Mouse (Mus musculus): ENCODE results near the gene Anxa11.
"Not testable (repeated sequence)": the region's sequence is repeated elsewhere in the genome, so short reads cannot be mapped to it uniquely, and the experiment has no call there.

The Anxa11 gene

DNA sequence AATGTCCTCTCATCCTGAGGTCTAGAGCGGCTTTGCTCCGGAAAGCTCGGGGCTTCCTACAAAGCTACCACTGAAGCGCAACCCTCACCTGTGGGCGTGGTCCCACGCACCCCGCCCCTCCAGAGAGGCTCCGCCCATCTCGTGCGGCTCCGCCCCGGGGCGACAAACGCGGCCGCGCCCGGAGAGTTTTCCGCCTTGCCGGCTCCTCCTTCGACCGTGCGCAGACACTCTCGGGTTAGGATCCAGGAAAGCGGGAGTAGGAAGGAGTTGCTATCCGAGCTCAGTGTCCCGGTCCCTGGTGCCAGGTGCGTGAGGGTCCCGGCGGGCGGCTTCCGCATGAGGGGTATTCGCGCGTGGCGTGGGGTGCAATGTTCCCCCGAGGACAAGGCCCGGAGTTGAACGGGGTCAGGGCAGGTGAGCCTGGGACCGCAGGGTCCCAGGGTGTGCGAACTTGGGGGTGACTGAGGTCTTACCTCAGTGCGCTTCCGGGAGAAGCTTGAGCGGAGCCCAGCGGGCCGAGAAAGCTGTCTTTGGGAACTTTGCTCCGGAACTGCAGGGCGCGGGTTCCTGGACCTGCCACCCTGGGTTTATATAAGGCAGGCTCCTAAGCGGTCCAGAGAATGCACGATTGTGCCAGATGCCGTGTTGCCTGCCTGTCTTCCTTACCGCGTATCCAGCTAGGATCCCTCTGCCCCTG lies at the start of gene Anxa11:
Gene Anxa11, plus strand, starts transcription at position 166 of the 697 bp plus-strand sequence.
- peak; percentile 88 for DNase-seq

DNA sequence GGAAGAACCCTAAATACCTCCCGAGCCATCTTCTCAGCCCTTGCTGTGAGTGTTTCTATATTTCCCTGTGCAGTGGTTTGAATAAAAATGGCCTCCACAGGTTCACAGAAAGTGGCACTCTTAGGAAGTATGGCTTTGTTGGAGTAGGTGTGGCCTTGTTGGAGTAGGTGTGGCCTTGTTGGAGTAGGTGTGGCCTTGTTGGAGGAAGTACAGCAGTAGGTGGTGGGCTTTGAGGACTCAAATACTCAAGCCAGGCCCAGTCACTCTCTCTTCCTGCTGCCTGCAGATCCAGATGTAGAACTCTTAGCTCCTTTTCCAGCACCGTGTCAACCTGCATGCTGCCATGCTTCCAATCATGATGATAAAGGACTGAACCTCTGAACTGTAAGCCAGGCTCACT lies 47.6 kb upstream of the Anxa11 start:
- DNase-seq: no peak

DNA sequence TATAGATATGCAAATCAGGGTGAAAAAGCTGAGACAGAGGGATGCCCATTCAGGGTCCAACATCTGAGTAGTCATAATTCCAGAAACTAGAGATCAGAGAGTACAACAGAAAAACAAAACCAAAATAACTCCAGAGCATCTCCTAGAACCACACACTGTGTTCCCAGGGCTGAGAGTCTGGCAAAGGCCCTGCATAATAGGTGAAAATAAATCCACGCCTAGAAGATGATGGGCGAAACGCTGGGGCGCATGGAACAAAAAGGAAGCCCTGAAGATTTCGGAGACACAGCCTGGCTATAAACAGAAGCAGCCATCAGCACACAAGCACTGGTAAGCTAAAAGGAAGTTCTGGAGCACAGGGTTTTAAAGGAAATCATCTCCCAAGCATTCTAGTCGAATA lies 46.9 kb upstream of the Anxa11 start:
- DNase-seq: no peak

DNA sequence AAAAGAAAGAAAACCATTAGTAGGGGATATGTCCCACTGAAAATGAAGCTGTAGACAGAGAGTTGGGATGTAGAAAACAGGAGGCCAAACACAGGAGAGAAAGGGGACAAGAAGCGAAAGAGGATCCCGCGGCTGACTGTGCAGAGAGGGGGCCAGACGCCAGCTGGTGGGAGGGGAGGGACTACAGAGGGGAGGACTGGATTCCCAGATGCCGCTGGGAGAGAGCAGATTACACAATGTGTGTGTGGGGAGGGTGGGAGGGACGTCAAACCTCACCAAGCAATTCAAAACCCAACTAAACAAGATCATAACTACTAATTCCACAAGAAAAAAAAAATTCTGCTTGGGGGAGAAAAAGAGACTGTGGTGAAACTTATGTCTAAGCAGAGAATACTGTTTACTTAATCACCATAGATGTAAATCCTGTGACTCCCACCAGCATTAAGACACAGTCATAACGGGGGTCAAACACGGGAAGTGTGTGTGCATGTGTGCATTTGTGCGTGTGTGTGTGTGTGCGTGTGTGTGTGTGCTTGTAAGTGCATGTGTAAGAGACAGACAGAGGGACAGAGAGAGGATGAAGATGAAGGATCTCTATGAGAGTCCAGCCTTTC lies 46.3 kb upstream of the Anxa11 start:
- peak; percentile 77 for DNase-seq

DNA sequence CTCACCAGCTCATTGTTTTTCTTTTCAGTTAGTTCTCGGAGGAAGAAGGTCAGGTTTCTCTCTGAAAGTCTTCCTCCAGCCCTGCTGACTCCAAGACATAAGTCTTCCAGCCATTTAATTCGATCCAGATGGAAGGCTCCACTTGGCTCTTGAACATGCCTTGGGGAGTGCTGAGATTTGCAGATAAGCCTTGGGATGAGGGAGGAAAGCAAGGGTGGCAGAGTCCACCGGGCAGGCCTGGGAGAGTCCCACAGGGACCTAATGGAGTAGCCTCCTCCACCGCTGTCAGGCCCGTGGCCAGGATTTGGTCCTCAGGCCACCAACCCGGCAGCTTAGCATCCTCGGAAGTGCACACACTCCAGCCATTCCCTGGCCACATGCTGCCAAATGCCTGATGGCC lies 45.3 kb upstream of the Anxa11 start:
- peak; percentile 75 for DNase-seq

DNA sequence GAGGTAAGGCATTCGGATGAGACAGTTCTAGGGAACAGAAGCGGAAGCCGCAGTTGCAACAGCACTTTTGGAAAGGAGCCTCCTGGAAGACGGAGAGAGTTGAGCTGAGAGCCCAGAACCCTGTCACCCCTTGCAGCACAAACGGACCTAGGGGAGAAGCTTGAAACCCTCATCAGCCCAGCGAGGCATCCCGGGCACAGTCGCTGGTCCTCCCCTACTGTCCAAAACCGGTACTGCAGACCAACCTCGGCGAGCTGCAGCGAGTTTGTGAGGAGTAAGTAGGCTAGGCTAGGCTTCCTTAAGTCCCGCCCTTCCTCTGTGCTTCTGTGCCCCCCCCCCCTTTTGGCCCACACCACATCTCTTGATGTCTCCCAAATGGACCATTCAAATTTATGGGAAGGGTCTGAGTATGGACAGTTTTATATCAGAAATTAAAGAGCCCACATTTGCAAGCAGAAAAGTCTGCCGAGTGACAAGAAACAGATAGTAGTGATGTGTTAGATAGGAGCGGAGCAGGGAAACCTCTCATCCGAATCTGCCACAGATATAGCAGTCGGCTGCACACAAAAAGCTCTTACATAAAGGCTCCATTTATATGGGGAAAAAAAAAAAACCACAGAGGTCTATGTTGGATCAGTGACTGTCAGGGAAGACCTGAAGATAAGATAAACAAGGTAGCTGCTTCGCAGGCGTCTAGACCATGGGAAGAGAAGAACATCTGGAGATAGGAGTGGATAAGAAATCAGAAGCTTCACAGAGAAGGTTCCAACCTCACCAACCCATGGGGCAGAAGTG lies 41.6 kb upstream of the Anxa11 start:
- DNase-seq: peak; percentile 87

DNA sequence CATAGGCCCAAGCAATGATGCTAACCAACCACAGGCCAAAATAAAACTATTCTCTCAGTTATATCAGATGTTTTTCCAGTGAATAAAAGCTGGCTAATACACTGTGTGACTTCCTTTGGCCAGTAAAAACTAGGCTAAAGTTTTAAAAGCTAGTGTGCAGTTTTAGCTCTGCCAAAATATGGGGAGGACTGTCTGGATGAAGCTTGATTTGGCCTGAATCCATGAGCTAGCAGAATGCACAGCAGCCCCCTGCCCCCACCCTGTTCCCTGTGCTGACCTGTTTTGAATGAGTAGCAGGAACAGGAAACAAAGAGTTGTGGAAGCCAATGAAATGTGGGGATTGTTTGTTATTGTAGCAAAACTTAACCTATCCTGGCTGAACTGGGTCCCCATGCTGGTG lies 39.4 kb upstream of the Anxa11 start:
- DNase-seq: no peak

DNA sequence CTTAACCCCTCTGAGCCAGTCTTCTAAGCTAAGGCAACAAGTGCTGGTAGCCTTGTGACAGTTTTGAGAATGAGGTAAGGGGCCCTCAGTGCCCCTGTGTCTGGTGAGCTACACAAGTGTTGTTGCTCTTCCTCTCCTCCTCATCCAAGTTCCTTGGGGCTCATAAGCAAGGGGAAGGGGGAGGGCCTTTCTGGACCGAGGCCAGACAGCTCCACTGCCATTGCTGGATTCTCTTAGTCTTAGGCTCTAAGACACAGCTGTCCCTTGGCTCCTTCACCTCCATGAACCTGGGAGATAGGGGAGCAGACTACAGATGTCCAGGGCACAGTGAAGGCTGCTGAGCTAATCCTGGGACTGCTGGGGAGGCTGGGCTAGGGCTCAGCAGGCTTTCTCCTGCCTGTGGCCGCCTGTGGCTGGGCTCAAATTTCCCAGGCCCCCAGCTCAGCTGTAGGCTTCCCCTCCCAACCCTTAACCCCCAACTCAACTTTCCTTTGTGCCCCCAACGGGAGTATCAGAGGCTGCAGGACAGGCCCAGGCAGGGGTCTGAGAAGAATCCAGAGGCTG lies 38.6 kb upstream of the Anxa11 start:
- no peak for DNase-seq

DNA sequence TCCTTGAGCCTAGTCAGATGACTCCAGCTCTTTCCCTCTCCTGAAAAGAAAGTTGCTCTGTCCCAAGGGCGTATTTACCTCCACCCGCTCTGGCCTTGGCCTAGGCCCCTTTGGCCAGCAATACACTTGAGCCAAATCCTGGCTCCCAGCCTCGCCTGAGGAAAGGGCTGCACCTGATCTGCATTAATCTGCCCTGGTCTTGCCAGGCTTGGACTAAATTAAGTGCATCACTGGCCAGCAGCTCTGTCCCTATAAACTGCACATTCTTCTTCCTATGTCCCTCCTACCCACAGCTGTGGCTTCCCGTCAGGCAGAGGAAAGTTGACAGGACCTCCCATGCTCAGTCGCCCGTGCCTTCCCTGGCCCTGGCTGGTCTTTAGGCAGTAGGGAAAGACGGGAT lies 36.1 kb upstream of the Anxa11 start:
- no peak for DNase-seq

DNA sequence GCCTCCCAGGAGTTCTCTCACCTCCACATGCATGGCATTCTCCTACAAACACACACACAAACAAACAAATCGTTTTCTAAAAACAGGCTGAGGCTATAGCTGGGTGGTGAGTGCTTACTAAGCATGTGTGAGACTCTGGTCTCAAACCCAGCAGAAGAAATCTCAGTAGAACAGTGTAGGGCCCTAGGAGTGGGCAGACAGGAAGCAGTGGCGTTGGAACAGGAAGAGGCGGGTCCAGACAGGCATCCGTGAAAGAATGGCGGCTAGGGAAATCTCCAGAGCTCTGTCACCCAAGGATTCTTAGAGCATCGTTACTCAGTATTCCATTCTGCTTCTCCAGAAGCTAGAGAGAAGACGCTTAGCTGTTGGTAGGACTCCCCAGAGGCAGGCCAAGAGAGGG lies 35.4 kb upstream of the Anxa11 start:
- DNase-seq: no peak

DNA sequence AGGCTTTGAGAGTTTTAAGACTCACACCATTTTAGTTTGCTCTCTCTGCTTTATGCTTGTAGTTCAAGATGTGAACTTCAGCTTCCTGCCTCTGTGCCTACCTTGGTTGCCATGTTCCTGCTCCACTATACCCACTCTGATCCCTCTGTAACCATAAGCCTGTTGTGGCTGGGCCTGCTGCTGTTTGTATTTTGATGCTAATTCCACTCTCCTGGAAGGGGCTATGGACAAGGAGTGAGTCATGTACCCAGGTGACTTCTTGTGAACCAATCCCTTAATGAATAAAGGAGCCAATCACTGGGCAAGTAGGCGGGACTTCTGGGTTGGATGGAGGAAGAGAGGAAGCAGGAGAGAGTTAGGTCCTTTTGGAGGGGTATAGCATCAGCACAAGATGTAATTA lies 30.9 kb upstream of the Anxa11 start:
- DNase-seq: not testable (repeated sequence)

DNA sequence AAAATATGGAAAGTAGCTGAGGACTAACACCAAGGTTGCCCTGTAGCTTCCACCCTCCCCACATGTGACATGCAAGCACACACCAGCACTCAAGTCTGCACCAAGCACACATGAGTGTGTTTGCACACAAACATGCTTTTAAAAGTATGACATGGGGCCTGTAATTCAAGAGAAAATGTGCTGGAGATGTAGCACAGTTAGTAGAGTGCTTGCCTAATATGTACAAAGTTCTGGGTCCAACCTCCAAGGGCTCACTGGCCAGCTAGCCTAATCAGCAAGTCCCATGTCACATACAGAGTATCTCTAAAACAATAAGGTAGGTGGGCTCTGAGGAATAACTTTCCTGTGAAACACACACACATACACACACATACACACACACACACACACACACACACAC lies 27.8 kb upstream of the Anxa11 start:
- DNase-seq: no peak

DNA sequence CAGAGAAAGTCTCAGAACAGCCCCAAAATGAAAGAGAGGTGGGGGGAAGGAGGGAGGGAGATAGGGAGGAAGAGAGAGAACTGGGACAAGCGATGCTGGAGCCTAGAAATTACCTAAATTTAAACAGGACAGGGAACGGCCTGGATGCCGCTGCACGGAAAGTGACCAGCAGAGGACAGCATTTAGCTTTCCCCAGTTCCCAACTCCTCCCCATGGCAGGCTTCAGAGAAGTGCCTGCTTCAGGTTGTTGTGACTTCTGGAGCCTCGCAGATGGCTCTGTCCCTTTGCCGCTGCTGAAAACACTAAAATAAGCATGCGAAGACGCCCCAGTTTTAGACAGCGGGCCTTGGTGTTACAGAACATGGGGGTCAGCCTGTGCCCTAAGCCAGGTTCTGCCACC lies 25.5 kb upstream of the Anxa11 start:
- DNase-seq: peak; percentile 85

DNA sequence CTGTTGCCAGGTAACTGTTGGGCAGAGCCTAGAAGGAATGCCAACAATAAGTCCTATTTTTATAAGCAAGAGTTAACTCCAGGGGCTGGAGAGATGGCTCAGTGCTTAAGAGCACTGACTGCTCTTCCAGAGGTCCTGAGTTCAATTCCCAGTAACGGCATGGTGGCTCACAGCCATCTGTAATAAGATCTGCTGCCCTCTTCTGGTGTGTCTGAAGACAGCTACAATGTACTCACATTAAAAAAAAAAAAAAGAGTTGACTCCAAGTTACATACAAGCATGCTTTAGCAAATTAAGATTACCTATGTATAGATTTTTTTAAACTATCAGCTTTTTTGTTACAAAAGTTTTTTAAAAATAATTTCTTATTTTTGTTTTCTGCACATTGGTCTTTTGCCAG lies 19.4 kb upstream of the Anxa11 start:
- DNase-seq: no peak

DNA sequence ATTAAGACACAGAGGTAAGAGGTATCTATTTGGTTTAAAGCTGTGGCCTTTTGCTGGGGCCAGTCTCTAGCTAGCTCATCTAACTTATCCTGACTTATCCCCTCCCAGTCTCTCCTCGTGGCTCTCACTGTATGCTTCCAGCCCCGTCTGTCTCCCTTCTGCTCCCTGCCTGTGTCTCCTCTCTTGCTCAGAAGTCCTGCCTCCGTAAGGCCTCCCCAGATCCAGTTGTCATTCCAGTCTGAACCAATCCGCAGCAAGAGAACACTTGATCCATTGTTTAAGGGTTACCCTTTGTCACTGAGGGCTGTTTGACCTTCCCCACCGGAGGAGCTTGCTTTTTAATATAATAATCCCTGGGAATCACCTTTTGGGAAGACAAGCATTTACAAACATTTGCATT lies 17.0 kb upstream of the Anxa11 start:
- DNase-seq: no peak

DNA sequence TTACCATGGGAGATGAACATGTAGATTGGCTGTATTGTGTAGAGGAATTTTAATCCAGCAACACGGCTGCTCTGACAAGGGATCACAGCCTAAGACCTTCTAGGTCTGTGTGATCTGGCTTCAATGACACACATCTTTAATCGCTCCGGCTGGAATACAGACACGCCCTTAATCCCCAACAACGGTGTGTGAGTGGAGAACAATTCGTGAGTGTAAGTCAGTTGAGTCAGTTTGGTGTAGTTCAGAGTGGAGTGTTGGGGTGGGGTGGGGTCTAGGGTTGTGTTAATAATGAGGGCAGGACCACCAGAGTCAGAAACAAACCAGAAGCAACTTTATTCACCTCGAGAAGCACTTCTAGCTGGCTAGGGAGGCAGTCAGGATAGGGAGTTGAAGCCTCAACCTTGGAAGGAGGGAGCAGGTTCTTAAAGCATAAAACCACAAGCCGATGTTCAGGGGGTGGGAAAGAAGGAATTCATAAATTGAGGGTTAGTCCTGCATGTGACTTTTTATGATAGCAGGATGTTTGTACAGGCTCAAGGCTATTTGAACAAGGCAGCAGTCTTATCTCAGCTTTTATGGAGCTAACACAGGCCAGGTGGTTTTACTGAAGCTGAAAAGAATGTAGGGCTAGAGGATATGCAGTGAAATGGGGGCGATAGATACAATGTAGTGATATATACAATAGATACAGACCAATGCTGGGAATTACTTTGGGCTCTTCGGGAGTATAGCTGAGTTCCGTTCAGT lies 15.9 kb upstream of the Anxa11 start:
- DNase-seq: no peak

DNA sequence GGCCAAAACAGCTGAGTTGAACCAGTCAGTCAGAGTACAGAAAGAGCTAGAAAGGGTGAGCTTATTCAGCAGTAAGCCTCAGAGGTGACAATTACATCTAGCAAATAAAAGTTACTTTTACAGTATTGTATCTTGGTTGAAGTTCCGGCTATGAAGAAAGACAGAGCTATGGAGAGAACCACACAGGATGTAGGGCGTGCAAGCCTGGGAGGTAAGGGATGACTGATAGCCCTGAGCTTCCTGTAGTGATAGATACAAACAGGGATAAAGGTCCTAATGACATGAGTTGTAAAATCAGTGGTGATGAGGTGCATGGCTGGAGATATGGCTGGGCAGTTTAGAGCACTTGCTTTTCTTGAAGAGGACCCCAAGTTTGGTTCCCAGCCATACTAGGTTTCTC lies 15.1 kb upstream of the Anxa11 start:
- DNase-seq: no peak

DNA sequence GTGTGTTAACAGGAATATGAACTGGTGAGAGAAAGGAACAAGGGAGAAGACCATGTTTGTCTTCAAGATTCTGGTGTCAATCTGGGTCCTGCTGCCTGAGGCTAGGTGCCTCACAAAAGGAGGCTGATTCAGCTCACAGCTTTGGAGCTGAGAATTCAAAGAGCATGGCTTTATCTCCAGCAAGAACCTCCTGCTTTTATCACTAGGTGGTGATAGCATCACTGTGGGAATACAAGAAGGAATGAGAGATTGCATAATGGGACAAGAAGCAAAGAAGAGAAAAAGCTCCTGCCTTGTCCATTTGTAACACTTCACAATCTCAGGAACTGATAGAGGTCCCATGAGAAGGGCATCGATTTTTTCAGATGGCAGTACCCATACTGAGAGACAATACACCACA lies 10.6 kb upstream of the Anxa11 start:
- DNase-seq: no peak

DNA sequence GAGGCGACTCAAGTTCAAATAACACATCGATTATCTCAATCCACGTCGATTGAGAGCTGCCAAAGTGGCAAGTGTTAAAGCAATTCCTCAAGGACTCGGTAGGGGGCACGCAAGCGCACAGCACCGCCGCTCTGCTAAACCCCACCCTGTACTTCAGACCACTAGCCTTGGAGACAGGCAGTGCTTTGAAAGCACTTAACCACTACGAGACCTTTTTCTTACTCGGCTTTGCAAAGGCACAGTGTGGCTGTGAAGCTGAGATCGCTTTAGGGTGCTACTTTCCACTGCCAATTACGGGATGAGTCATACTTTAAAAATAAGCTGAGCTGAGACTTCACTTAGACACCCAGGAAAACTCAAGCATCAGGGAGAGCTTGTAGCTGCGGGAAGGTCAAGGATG lies 9.7 kb upstream of the Anxa11 start:
- DNase-seq: peak; percentile 71

DNA sequence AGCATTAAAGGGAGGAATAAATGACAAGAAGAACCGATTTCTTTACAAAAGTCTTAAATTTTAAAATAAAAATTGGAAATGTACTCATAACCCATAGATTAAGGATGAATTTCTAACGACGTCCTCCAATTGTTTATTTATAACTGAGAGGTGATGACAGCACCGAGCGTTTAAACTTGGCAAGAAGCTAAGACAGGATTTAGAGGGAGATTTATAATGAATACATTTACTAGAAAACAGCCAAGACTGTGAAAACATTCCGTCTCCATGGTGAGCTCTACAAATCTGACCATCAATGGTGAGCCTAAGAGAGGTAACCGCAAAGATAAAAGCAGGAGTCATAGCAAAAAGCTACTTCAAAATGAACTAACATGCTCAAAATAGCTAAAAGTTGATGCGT lies 3.5 kb upstream of the Anxa11 start:
- no peak for DNase-seq

DNA sequence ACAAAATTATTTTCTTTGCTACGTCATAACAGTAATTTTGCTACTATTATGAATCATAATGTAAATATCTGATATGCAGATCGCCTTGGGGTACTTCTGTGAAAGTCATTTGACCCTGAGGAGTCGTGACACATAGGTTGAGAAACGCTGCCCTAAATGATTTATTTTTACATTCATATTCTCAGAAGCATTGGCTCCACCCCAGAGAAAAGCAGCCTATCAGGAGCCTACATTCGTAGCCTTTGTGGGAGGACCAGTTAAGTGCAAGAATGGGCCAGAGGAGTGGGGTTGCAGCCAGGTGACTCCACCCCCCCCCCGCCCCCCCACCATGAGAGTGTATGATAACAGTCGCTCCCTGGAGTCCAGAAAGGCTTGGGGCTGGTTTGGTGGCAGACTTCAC lies 2.2 kb upstream of the Anxa11 start:
- DNase-seq: no peak

DNA sequence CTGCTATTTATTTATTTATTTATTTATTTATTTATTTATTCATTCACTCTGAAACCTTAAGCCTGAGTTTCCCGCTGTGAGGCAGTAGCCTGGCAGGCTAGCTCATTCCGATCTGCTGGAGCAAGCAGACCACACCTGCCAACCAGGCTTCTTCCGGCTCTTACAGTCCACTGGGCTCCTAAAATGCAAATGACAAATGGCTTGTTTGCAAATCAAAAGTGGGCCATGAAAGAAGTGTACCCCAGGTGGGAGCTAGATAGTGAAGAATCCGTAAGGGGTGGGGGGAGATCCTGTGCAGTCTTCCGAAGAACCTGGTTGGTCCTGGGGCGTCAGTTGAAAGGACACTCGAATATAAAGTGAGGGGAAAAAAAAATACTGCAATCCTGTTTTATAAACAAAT lies 995 bp upstream of the Anxa11 start:
- DNase-seq: no peak

DNA sequence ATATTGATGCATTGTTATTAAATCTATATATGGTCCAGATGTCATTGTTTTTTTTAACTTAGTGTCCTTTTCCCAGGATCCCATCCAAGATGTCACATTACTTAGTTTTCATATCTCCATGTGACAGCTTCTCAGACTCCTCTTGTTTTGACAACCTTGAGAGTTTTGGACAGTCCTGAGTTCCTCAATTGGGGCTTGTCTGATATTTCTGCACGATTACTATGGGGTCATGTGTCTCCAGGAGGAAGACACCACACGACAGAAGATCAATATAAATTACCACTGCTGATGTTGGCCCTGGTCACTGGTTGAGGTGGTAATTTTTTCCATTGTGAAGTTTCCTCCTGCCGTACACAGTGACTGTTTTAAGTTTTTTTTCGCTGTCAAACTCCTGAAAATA lies 377 bp upstream of the Anxa11 start:
- DNase-seq: no peak
